Mouse (Mus musculus) heart, postnatal 0 days (tissue): Measurements from ENCODE around the gene Large1. TPM values are rescaled to one million over a fixed set of nuclear protein-coding genes. Genes with fewer than 3 reads are reported as not detected.

Experiments used
- ATAC-seq: fragments of 200-750 bp; cut with Nextera tagmentation; 2 replicates; pipeline ENCODE4 v1.8.0; 2017; ENCODE audit warnings: low read depth, moderate number of reproducible peaks, moderate library complexity; ENCODE audit not compliant: insufficient read depth
- DNase-seq: peaks from one replicate; pipeline ENCODE4 v3.0.0-alpha.2; 2016; ENCODE audit warnings: low spot score
- H3K27ac ChIP-seq: fragments of 300-500 bp; sonication (generic); 2 replicates; pipeline ENCODE4 v1.5.1; 2014; ENCODE audit warnings: low read depth, mild to moderate bottlenecking
- H3K27me3 ChIP-seq: fragments of 300-500 bp; sonication (generic); 2 replicates; pipeline ENCODE4 v1.6.1; 2014; ENCODE audit warnings: low read length, mixed read lengths; ENCODE audit not compliant: control insufficient read depth, insufficient read depth
- H3K36me3 ChIP-seq: fragments of 300-500 bp; sonication (generic); replicated peaks from 2 replicates; pipeline ENCODE4 v1.6.1; 2014; ENCODE audit warnings: low read length, mixed read lengths; ENCODE audit not compliant: control insufficient read depth, insufficient read depth
- H3K4me1 ChIP-seq: fragments of 300-500 bp; sonication (generic); 2 replicates; pipeline ENCODE4 v1.6.1; 2014; ENCODE audit warnings: antibody characterized with exemption; ENCODE audit not compliant: control insufficient read depth, insufficient read depth
- H3K4me2 ChIP-seq: fragments of 300-500 bp; sonication (generic); 2 replicates; pipeline ENCODE4 v1.6.1; 2014; ENCODE audit warnings: low read depth, mild to moderate bottlenecking, low read length, moderate library complexity
- H3K4me3 ChIP-seq: fragments of 300-500 bp; sonication (generic); 2 replicates; pipeline ENCODE4 v1.5.1; 2014; ENCODE audit warnings: low read depth, low read length
- H3K9ac ChIP-seq: fragments of 300-500 bp; sonication (generic); replicated peaks from 2 replicates; pipeline ENCODE4 v1.6.1; 2014; ENCODE audit warnings: low read depth, low read length, mixed read lengths
- H3K9me3 ChIP-seq: fragments of 300-500 bp; sonication (generic); replicated peaks from 2 replicates; pipeline ENCODE4 v1.6.1; 2016; ENCODE audit warnings: low read length; ENCODE audit not compliant: control insufficient read depth
- CTCF ChIP-seq: IDR thresholded peaks from 2 replicates; pipeline ENCODE4 v1.5.1; 2016; ENCODE audit warnings: antibody characterized with exemption, control low read depth, low read depth
- EP300 ChIP-seq: IDR thresholded peaks from 2 replicates; pipeline ENCODE4 v1.6.1; 2016; ENCODE audit warnings: antibody characterized with exemption, low read depth
- WGBS: fragments of 180-500 bp; shearing (Covaris S2); extraction: QIAGEN DNeasy Blood & Tissue Kit; methylation state at CpG from one replicate; pipeline ENCODE4 v1.1.7; 2014; 5-methylcytosine and 5-hydroxymethylcytosine counted together
- polyA plus RNA-seq: library from polyadenylated mRNA; unstranded; fragments of >200 nt; fragmentation: Nextera tagmentation; extraction: Ambion mirVana; gene quantifications from 2 replicates; pipeline ENCODE4 v1.2.1, GENCODE M21; 2015
- total RNA-seq: library from RNA; depleted of rRNA; stranded (reverse); fragments of >200 nt; gene quantifications from 2 replicates; pipeline ENCODE4 v1.2.3, GENCODE M21; 2014; ENCODE audit warnings: low replicate concordance

Gene Large1
- total and polyA plus RNA-seq, 2 experiments from 2014 or later = 5.9 to 41.0 TPM

GRCm38 (mm10) chr8:73273150-73273549 lies 80.2 kb downstream of the Large1 start:
- Histone ChIP-seq H3K4me1 (peaks cover 37% of the 10 kb centered on the region), H3K4me2 (no peak overlapping the region), H3K9ac (no peak overlapping the region), H3K36me3 (no peaks in the 10 kb centered on the region), H3K27ac (no peak overlapping the region), H3K9me3 (no peaks in the 10 kb centered on the region), H3K4me3 (no peak overlapping the region), H3K27me3 (no peaks in the 10 kb centered on the region)
- DNase-seq (no peak), ATAC-seq (no peak)
- TF ChIP-seq EP300 (no peak), CTCF (no peak)

GRCm38 (mm10) chr8:73270991-73271390 lies 82.3 kb downstream of the Large1 start:
- DNase-seq = no peak
- no peak overlapping the region for H3K4me2 ChIP-seq
- H3K9ac ChIP-seq = no peak overlapping the region
- peaks cover 35% of the 10 kb centered on the region for H3K4me1 ChIP-seq
- no peaks in the 10 kb centered on the region for H3K27me3 ChIP-seq
- no peak overlapping the region for H3K4me3 ChIP-seq
- TF ChIP-seq CTCF (no peak), EP300 (no peak)
- no peak for ATAC-seq
- no peaks in the 10 kb centered on the region for H3K9me3 ChIP-seq
- H3K27ac ChIP-seq = no peak overlapping the region
- no peaks in the 10 kb centered on the region for H3K36me3 ChIP-seq

- no peak overlapping the region for H3K4me2 ChIP-seq
- TF ChIP-seq EP300 = no peak
- no peak for TF ChIP-seq CTCF
- no peaks in the 10 kb centered on the region for H3K4me1 ChIP-seq
- H3K9me3 ChIP-seq = peaks cover 11% of the 10 kb centered on the region
- no peak overlapping the region for H3K4me3 ChIP-seq
- ATAC-seq (peak; percentile 39; the same call in 1 of the 2 replicates), DNase-seq (no peak)
- no peak overlapping the region for H3K9ac ChIP-seq
- no peaks in the 10 kb centered on the region for H3K27me3 ChIP-seq
- H3K36me3 ChIP-seq = no peaks in the 10 kb centered on the region
- WGBS = 14% methylated on average over 2 of the region's 2 CpGs
- no peak overlapping the region; the same call in 1 of the 2 replicates for H3K27ac ChIP-seq
These were observed 95.4 kb downstream of the Large1 start for GRCm38 (mm10) chr8:73257981-73258380.

- Histone ChIP-seq H3K9ac (no peak overlapping the region), H3K36me3 (0 out of 2 replicates have a peak, but pooled peaks cover 4% of the 10 kb centered on the region), H3K4me3 (no peak overlapping the region), H3K27ac (no peak overlapping the region), H3K27me3 (no peaks in the 10 kb centered on the region), H3K4me2 (no peak overlapping the region), H3K4me1 (no peaks in the 10 kb centered on the region), H3K9me3 (0 out of 2 replicates have a peak, but pooled peaks cover 8% of the 10 kb centered on the region)
- WGBS = 93% methylated on average over 3 of the region's 3 CpGs
- ATAC-seq (no peak), DNase-seq (no peak)
- TF ChIP-seq CTCF (no peak), EP300 (no peak)
These were observed 109.2 kb downstream of the Large1 start for GRCm38 (mm10) chr8:73244186-73244585.

GRCm38 (mm10) chr8:73242066-73242465 lies 111.3 kb downstream of the Large1 start:
- Histone ChIP-seq H3K9me3 (0 out of 2 replicates have a peak, but pooled peaks cover 8% of the 10 kb centered on the region), H3K36me3 (0 out of 2 replicates have a peak, but pooled peaks cover 4% of the 10 kb centered on the region), H3K4me1 (no peaks in the 10 kb centered on the region), H3K27me3 (no peaks in the 10 kb centered on the region), H3K4me2 (no peak overlapping the region), H3K27ac (no peak overlapping the region), H3K4me3 (no peak overlapping the region), H3K9ac (no peak overlapping the region)
- 67% methylated on average over 1 of the region's 1 CpGs for WGBS
- no peak for DNase-seq
- TF ChIP-seq CTCF (no peak), EP300 (no peak)
- no peak for ATAC-seq

- Histone ChIP-seq H3K27ac (no peak overlapping the region), H3K9me3 (no peaks in the 10 kb centered on the region), H3K4me1 (no peaks in the 10 kb centered on the region), H3K4me2 (no peak overlapping the region), H3K4me3 (no peak overlapping the region), H3K36me3 (no peaks in the 10 kb centered on the region), H3K27me3 (no peaks in the 10 kb centered on the region), H3K9ac (no peak overlapping the region)
- DNase-seq (no peak), ATAC-seq (no peak)
- TF ChIP-seq CTCF (no peak), EP300 (no peak)
- WGBS = 83% methylated on average over 1 of the region's 1 CpGs
These were observed 119.1 kb downstream of the Large1 start for GRCm38 (mm10) chr8:73234209-73234608.
